Mouse (Mus musculus) cerebellum, adult 2 months (tissue): ENCODE data around the gene Tcaf3.

Experiments used
- CTCF ChIP-seq: fragments of 200-500 bp; IDR thresholded peaks from 2 replicates; pipeline ENCODE4 v1.5.1; 2011; ENCODE audit warnings: low read depth, mild to moderate bottlenecking, control low read depth, low read length, moderate library complexity, borderline replicate concordance; ENCODE audit not compliant: insufficient read depth
- POLR2A ChIP-seq: fragments of 200-500 bp; IDR thresholded peaks from 2 replicates; pipeline ENCODE4 v1.6.1; 2011; ENCODE audit warnings: low read length, control low read depth, borderline replicate concordance; ENCODE audit not compliant: insufficient read depth

GRCm38 (mm10) chr6:42540681-42541080 is 56.8 kb downstream of the Tcaf3 start:
- TF ChIP-seq POLR2A (no peak), CTCF (no peak)
